Mouse (Mus musculus) liver, postnatal 0 days (tissue): ENCODE data around the gene Impad1.

Experiments
- CTCF ChIP-seq: sonication (generic); IDR thresholded peaks from 2 replicates; pipeline ENCODE4 v1.5.1; 2016; ENCODE audit warnings: antibody characterized with exemption, low read depth
- EP300 ChIP-seq: IDR thresholded peaks from 2 replicates; pipeline ENCODE4 v1.6.1; 2016; ENCODE audit warnings: antibody characterized with exemption, low read depth, mild to moderate bottlenecking

DNA sequence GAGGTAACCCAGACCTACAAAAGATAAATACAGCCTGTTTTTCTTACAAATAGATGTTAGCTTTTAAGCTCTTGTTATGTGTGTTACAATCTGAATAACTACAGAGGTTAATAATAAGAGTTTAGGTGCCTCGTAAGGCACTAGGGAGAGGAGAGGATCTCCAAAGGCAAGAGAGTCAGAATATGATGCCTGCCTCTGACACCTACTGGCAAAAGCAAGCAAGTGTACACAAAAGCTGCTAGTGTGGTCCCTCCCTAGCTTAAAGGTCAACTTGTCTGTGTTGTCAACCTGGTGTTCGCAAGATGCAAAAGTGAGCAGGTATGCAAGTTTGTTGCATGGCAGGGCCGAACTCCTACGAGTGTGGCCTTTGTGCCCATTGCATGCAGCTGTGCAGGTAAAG, 34.8 kb downstream of the Impad1 start:
- TF ChIP-seq CTCF: no peak
- TF ChIP-seq EP300: no peak
